Mouse (Mus musculus) layer of hippocampus, postnatal 36 days (tissue): Measurements from ENCODE around the gene Pik3cb. TPM values are rescaled to one million over a fixed set of nuclear protein-coding genes. Genes with fewer than 3 reads are reported as not detected.

ENCODE experiments used
- DNase-seq, 2 experiments: peaks; one replicate each; pipeline ENCODE4 v3.0.0; 2022
- total RNA-seq, 2 experiments: library from RNA; stranded (reverse); gene quantifications; 2 replicates each; pipeline ENCODE4 v1.2.3; 2021

Pik3cb gene
- total RNA-seq, result 10 to 100 TPM; 27.8 to 29.2 TPM

GRCm38 (mm10) chr9:99140063-99140882 is at the start of gene Pik3cb:
TSS of gene Pik3cb (minus strand) at chr9:99140621.
- DNase-seq, result peak; percentile 96 to 98

- no peak for DNase-seq
Observed at GRCm38 (mm10) chr9:99183043-99183670, 42.7 kb upstream of the Pik3cb start.

GRCm38 (mm10) chr9:99182121-99182520 is 41.7 kb upstream of the Pik3cb start:
- DNase-seq, result no peak

- DNase-seq, result no peak
Observed at GRCm38 (mm10) chr9:99180272-99180671, 39.9 kb upstream of the Pik3cb start.

GRCm38 (mm10) chr9:99178736-99179135 is 38.3 kb upstream of the Pik3cb start:
- DNase-seq, result no peak

GRCm38 (mm10) chr9:99175774-99176173 is 35.4 kb upstream of the Pik3cb start:
- no peak for DNase-seq

- DNase-seq, result no peak
Observed at GRCm38 (mm10) chr9:99172811-99173210, 32.4 kb upstream of the Pik3cb start.

GRCm38 (mm10) chr9:99171186-99171585 is 30.8 kb upstream of the Pik3cb start:
- no peak for DNase-seq

GRCm38 (mm10) chr9:99169029-99169428 is 28.6 kb upstream of the Pik3cb start:
- DNase-seq, result no peak

GRCm38 (mm10) chr9:99166946-99167345 is 26.5 kb upstream of the Pik3cb start:
- no peak for DNase-seq

- no peak for DNase-seq
Observed at GRCm38 (mm10) chr9:99165956-99166355, 25.5 kb upstream of the Pik3cb start.

- DNase-seq, result no peak
Observed at GRCm38 (mm10) chr9:99164664-99165226, 24.3 kb upstream of the Pik3cb start.

GRCm38 (mm10) chr9:99164148-99164503 is 23.7 kb upstream of the Pik3cb start:
- no peak for DNase-seq

GRCm38 (mm10) chr9:99163420-99164147 is 23.2 kb upstream of the Pik3cb start:
- DNase-seq, result peak in 1 of 2 experiments; percentile 22

GRCm38 (mm10) chr9:99162839-99163238 is 22.4 kb upstream of the Pik3cb start:
- DNase-seq, result no peak

GRCm38 (mm10) chr9:99160780-99161179 is 20.4 kb upstream of the Pik3cb start:
- DNase-seq, result no peak

GRCm38 (mm10) chr9:99159932-99160331 is 19.5 kb upstream of the Pik3cb start:
- DNase-seq, result no peak

GRCm38 (mm10) chr9:99158708-99159107 is 18.3 kb upstream of the Pik3cb start:
- no peak for DNase-seq

GRCm38 (mm10) chr9:99158203-99158632 is 17.8 kb upstream of the Pik3cb start:
- no peak for DNase-seq

- no peak for DNase-seq
Observed at GRCm38 (mm10) chr9:99153655-99154054, 13.2 kb upstream of the Pik3cb start.

GRCm38 (mm10) chr9:99152699-99153490 is 12.5 kb upstream of the Pik3cb start:
- no peak for DNase-seq
